ENCODE assay signal across 13 mouse cellular contexts in the genomic region with DNA sequence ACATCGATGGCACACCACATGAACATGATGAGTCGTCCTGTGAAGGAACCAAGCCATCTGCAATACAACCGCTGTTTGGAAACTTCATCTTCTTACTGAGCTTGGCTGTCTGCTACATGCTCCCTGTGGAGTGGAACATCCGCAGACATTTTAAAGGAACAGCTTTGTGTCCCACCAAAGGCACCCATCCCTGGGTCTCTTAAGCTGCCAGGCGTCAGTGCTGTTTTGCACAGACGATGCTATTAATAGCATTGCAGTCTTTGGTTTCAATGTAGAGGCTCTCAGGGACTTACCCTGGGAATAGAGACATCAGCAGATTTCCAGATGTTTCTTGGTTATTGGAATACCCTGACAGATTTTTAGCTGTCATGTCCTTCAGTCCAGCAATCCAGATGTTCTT. TPM values are rescaled to one million over a fixed set of nuclear protein-coding genes. Genes with fewer than 3 reads are reported as not detected.
"Had no signal": no experiment of that assay in that cellular context is flagged by ENCODE, and none has a peak within 500 bp of the region (broad histone marks: within the 10 kb centered on the region; RNA-seq: fewer than 3 reads in every experiment).

No protein-coding gene starts in this region.

RNA-seq across cellular contexts. Expression of a gene that starts 56.9 kb away (rescaled TPM):
- total RNA-seq: neutrophil, adult 5-6 weeks had no signal
- polyA plus RNA-seq: neural tube, embryonic 13.5 days; neural tube, embryonic 14.5 days; neural tube, embryonic 15.5 days; small intestine, adult 2 months; spleen, adult 2 months; stomach, embryonic 14.5 days; stomach, embryonic 15.5 days; stomach, embryonic 16.5 days; stomach, postnatal 0 days; testis, adult 2 months; thymus, postnatal 0 days; urinary bladder, adult 2 months had no signal
